Mouse (Mus musculus): Measurements from ENCODE around the gene Gk. TPM values are rescaled to one million over a fixed set of nuclear protein-coding genes. Genes with fewer than 3 reads are reported as not detected.

Gene Gk
- polyA plus RNA-seq (2015; fragmentation: Nextera tagmentation; extraction: Ambion mirVana) = 5.3 TPM in 2 replicates

DNA sequence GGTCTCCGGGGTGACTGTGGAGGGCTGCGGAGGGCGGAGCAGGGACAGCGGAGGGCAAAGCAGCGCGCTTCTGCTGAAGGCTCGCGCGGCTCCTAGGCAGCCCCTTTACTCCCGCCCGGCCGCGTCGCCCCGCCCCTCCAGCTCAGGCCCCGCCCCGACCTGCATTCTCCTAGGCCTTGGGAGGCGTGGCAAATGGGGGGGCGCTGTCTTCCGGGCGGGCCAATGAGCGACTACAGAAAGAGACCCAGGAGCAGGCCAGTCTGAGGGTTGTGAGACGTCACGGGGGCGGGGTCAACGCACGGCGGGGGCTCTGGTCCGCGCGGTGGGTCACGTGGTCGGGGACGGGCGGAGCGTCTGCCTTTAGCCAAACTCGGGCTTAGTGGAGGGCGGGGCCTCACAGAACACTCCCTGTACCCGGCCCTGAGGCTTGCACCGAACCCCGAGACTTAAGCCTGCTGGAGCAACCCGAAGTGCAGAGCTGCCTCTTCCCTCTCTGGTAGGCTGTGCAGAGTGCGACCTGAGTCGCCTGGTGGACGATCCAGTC, at the start of gene Gk:
Gene Gk, minus strand, starts transcription at position 276 of the 544 bp plus-strand sequence.
- peak within 1 kb of the TSS; percentile 70 for H3K9ac ChIP-seq
- no peaks in the 10 kb centered on the region for H3K9me3 ChIP-seq
- 15% methylated on average over 31 of the region's 45 CpGs for WGBS
- H3K27ac ChIP-seq = peak within 1 kb of the TSS; percentile 79
- H3K4me2 ChIP-seq (replicated peaks) = peak within 1 kb of the TSS; percentile 70
- H3K4me1 ChIP-seq = no peaks in the 10 kb centered on the region
- H3K4me3 ChIP-seq = peak within 1 kb of the TSS; percentile 51
- no peaks in the 10 kb centered on the region for H3K36me3 ChIP-seq
- peak; percentile 99 for ATAC-seq (ENCODE audit: low FRiP score, low read depth)
- no peaks in the 10 kb centered on the region for H3K27me3 ChIP-seq

- no peaks in the 10 kb centered on the region for H3K36me3 ChIP-seq
- H3K4me3 ChIP-seq = no peak overlapping the region
These were observed 28.2 kb upstream of the Gk start for GRCm38 (mm10) chrX:85804706-85805376.

DNA sequence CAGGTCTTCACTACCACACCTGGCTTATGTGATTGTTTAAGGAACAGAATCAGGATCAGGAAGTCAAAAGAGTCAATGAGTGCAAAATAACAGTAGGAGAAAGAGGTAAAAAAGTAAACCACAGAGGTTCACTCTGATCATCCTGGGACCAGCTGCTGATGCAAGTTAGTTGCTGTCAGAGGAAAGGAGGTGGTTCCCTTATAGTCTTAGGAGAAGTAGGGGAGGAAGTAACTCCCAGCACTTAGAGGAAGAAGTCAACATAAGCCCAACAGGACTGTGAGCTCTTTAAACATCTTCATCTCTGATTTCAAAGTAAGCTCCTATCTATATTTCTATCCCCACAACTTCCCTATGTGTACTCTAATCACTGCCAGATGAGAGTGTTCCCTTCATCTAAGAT, 26.4 kb upstream of the Gk start:
- no peaks in the 10 kb centered on the region for H3K9me3 ChIP-seq
- H3K9ac ChIP-seq = no peak overlapping the region
- H3K4me2 ChIP-seq (replicated peaks) = no peak overlapping the region
- no peak overlapping the region for H3K4me3 ChIP-seq
- H3K27ac ChIP-seq = no peak overlapping the region
- no peak for ATAC-seq (ENCODE audit: low FRiP score, low read depth)
- no peaks in the 10 kb centered on the region for H3K36me3 ChIP-seq
- no peaks in the 10 kb centered on the region for H3K27me3 ChIP-seq
- no peaks in the 10 kb centered on the region for H3K4me1 ChIP-seq

More at GRCm38 (mm10) chrX:85804706-85805376, 28.2 kb upstream of the Gk start:
- Histone ChIP-seq H3K4me1 (no peaks in the 10 kb centered on the region), H3K27me3 (no peaks in the 10 kb centered on the region), H3K9me3 (no peaks in the 10 kb centered on the region), H3K4me2 (replicated peaks) (no peak overlapping the region), H3K9ac (no peak overlapping the region), H3K27ac (no peak overlapping the region)
- no peak for ATAC-seq (ENCODE audit: low FRiP score, low read depth)
- WGBS = 56% methylated on average over 4 of the region's 4 CpGs

DNA sequence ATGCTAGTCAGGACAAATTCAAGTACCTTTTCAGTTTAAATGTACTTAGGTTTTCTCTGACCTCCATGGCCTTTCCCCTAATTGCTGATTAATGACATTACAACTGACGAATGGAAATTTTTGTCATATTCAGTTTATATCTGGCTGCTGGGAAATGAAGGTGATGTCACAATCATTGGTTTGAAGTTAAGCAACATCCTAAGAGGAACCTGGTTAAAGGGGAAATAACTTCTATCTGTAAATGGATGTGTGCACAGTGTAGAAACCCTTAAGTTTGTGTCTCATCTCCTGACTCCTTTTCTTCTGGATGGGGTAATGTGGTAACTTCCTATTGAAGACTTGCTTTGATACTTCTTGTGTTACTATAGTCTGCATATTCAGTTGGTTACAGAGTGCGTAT, 20.8 kb upstream of the Gk start:
- Histone ChIP-seq H3K27me3 (no peaks in the 10 kb centered on the region), H3K4me1 (no peaks in the 10 kb centered on the region), H3K9me3 (no peaks in the 10 kb centered on the region), H3K36me3 (no peaks in the 10 kb centered on the region), H3K4me3 (no peak overlapping the region), H3K27ac (no peak overlapping the region), H3K4me2 (replicated peaks) (no peak overlapping the region), H3K9ac (no peak overlapping the region)
- WGBS = 84% methylated on average over 2 of the region's 2 CpGs
- no peak for ATAC-seq (ENCODE audit: low FRiP score, low read depth)

DNA sequence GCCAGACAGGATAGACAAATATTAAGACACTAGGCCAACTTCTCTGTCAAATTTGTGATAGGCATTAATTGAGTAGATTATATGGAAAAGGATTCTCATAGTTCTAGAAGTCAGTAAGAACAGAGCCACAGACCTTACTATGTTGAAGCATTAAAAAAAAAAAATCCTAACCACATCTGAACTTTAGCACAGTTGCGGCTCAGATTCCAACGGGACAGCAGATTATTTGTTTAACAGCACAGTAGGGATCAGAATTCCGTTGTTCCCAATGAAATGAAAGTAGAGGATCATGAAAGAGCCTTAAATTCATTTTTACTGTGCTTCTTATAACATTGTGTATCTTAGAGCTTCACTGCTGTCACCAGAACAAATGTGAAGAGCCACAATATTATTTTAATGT, 1.7 kb upstream of the Gk start:
- Histone ChIP-seq H3K27ac (no peak overlapping the region), H3K9me3 (no peaks in the 10 kb centered on the region), H3K4me1 (no peaks in the 10 kb centered on the region), H3K4me3 (no peak overlapping the region), H3K27me3 (no peaks in the 10 kb centered on the region), H3K36me3 (no peaks in the 10 kb centered on the region), H3K9ac (no peak overlapping the region), H3K4me2 (replicated peaks) (no peak overlapping the region)
- no peak for ATAC-seq (ENCODE audit: low FRiP score, low read depth)
- WGBS = 71% methylated on average over 3 of the region's 3 CpGs

DNA sequence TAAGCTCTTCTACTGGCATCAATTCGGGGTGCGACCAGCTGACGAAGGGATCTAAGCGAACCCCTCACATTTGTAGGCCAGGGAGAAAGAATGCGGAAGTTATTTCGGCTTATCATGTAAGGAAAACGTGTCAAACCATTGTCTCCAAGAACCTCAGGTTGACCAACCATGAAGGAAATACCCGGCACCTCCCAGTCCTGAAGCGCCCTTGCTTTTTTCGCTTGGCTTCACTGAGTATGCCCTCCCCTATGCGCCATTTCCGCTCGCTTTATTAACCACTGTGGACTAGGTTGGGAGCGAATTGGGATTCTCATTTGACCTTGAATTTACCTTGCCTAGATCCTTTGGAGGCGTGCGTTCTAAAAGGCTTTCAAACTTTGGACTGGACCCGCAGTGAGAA, 522 bp upstream of the Gk start:
- H3K27ac ChIP-seq = peak overlapping the region; percentile 79
- H3K27me3 ChIP-seq = no peaks in the 10 kb centered on the region
- H3K4me3 ChIP-seq = peak overlapping the region; percentile 50
- H3K9me3 ChIP-seq = no peaks in the 10 kb centered on the region
- peak; percentile 30; the same call in 1 of the 2 replicates for ATAC-seq (ENCODE audit: low FRiP score, low read depth)
- H3K4me1 ChIP-seq = no peaks in the 10 kb centered on the region
- 17% methylated on average over 17 of the region's 17 CpGs for WGBS
- H3K9ac ChIP-seq = peak overlapping the region; percentile 70
- no peaks in the 10 kb centered on the region for H3K36me3 ChIP-seq
- H3K4me2 ChIP-seq (replicated peaks) = peak overlapping the region; percentile 57

DNA sequence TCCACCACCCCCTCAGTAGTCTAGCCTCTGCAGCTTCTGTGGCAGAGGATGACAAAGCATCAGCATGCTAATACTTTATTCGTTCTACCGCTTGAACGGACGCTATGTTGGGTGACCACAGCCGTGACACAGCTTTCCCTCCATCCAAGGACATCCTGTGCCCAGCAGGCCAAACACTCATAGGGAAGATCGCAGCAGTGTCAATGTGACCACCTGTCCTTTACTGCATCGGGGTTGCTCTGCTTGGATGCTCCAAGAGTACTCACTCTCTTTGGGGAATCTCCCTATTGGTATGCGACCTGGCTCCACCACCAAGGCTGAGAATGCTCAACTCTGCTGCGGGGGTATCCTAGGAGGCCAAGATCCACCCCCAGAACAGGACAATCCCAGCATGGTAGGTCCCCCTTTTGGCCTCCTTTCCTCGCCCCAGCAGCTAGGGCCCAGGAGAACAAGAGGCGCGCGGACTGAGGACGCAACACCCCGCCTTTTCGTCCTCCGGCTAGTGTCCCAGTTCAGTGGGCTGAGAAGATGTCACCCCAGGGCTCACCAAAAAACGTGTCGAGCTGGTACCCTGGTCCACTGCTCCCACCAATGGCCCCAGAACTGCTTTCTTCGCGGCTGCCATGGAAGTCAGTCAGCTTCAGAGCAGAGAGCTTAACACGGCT, 608 bp downstream of the Gk start:
- Histone ChIP-seq H3K4me3 (peak overlapping the region; percentile 51), H3K27ac (no peak overlapping the region)

DNA sequence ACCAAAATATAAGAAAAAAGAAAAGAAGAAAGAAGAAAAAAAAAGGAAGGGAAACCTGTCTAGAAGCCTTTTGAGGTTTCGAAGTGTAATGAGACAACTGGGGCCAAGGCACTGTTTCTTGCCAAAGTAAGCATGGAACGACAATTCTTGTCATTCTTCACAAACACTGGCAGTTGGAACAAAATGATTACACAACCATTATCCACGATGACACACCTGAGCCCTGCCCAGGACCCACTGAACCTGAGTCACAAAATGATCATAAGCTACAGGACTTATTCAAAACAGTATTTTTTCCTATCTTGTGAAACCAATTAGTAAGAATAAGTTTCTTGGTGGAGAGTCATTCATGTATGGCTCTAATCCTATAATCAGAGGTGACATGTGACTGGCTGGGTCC, 5.3 kb downstream of the Gk start:
- no peaks in the 10 kb centered on the region for H3K27me3 ChIP-seq
- H3K9me3 ChIP-seq = no peaks in the 10 kb centered on the region
- H3K4me1 ChIP-seq = no peaks in the 10 kb centered on the region
- H3K36me3 ChIP-seq = no peaks in the 10 kb centered on the region
- H3K4me2 ChIP-seq (replicated peaks) = no peak overlapping the region
- H3K27ac ChIP-seq = no peak overlapping the region
- no peak overlapping the region for H3K9ac ChIP-seq
- no peak for ATAC-seq (ENCODE audit: low FRiP score, low read depth)
- no peak overlapping the region for H3K4me3 ChIP-seq
- WGBS = 77% methylated on average over 3 of the region's 3 CpGs

More for the DNA sequence above, 608 bp downstream of the Gk start:
- WGBS = 24% methylated on average over 22 of the region's 22 CpGs
- ATAC-seq (ENCODE audit: low FRiP score, low read depth) = no peak; the same call in 1 of the 2 replicates
- H3K4me2 ChIP-seq (replicated peaks) = peak overlapping the region; percentile 70
- H3K27me3 ChIP-seq = no peaks in the 10 kb centered on the region
- H3K9me3 ChIP-seq = no peaks in the 10 kb centered on the region
- no peaks in the 10 kb centered on the region for H3K4me1 ChIP-seq
- H3K9ac ChIP-seq = peak overlapping the region; percentile 63
- no peaks in the 10 kb centered on the region for H3K36me3 ChIP-seq

GRCm38 (mm10) chrX:85770747-85771146, 5.9 kb downstream of the Gk start:
- Histone ChIP-seq H3K4me3 (no peak overlapping the region), H3K4me2 (replicated peaks) (no peak overlapping the region), H3K4me1 (no peaks in the 10 kb centered on the region), H3K9ac (no peak overlapping the region), H3K27me3 (no peaks in the 10 kb centered on the region), H3K9me3 (no peaks in the 10 kb centered on the region), H3K36me3 (no peaks in the 10 kb centered on the region), H3K27ac (no peak overlapping the region)
- ATAC-seq (ENCODE audit: low FRiP score, low read depth) = no peak
- WGBS = 59% methylated on average over 3 of the region's 3 CpGs

GRCm38 (mm10) chrX:85768578-85768977, 8.0 kb downstream of the Gk start:
- ATAC-seq (ENCODE audit: low FRiP score, low read depth) = no peak
- Histone ChIP-seq H3K27ac (no peak overlapping the region), H3K4me2 (replicated peaks) (no peak overlapping the region), H3K4me3 (no peak overlapping the region), H3K4me1 (no peaks in the 10 kb centered on the region), H3K9me3 (no peaks in the 10 kb centered on the region), H3K36me3 (no peaks in the 10 kb centered on the region), H3K27me3 (no peaks in the 10 kb centered on the region), H3K9ac (no peak overlapping the region)
- 58% methylated on average over 2 of the region's 2 CpGs for WGBS

DNA sequence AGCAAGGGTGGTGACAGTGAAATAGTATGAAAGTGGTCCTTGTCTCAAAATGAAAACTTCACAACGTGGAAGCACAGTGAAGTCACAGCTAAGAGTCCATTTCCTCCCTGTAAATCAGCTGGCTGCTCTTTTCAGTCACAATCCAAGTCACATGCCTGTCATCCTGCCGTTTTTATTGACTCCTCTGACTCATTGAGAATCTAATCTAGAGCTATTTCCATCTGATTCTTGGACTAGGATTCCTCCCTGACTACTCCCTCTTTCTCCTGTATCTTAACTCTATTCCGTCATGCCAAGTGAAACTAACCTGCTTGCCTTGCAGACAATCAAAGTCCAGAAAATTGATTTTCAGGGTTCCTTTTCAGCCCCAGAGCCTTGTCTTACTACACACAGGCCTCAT, 20.6 kb downstream of the Gk start:
- Histone ChIP-seq H3K27me3 (no peaks in the 10 kb centered on the region), H3K4me1 (no peaks in the 10 kb centered on the region), H3K4me2 (replicated peaks) (no peak overlapping the region), H3K9me3 (no peaks in the 10 kb centered on the region), H3K9ac (no peak overlapping the region), H3K36me3 (no peaks in the 10 kb centered on the region), H3K27ac (no peak overlapping the region), H3K4me3 (no peak overlapping the region)
- no peak for ATAC-seq (ENCODE audit: low FRiP score, low read depth)
- WGBS = 65% methylated on average over 3 of the region's 3 CpGs

- WGBS = 75% methylated on average over 3 of the region's 3 CpGs
- Histone ChIP-seq H3K27ac (no peak overlapping the region), H3K4me1 (no peaks in the 10 kb centered on the region), H3K9ac (no peak overlapping the region), H3K36me3 (no peaks in the 10 kb centered on the region), H3K4me3 (no peak overlapping the region), H3K4me2 (replicated peaks) (no peak overlapping the region), H3K27me3 (no peaks in the 10 kb centered on the region), H3K9me3 (no peaks in the 10 kb centered on the region)
- ATAC-seq (ENCODE audit: low FRiP score, low read depth) = no peak
These were observed 32.8 kb downstream of the Gk start for GRCm38 (mm10) chrX:85743837-85744236.

Data from limb, embryonic 13.5 days (tissue).